Mouse (Mus musculus) heart, postnatal 0 days (tissue): ENCODE results near the gene Slc10a7.

Source experiments
- CTCF ChIP-seq: IDR thresholded peaks from 2 replicates; pipeline ENCODE4 v1.5.1; 2016; ENCODE audit warnings: antibody characterized with exemption, control low read depth, low read depth
- EP300 ChIP-seq: IDR thresholded peaks from 2 replicates; pipeline ENCODE4 v1.6.1; 2016; ENCODE audit warnings: antibody characterized with exemption, low read depth

DNA sequence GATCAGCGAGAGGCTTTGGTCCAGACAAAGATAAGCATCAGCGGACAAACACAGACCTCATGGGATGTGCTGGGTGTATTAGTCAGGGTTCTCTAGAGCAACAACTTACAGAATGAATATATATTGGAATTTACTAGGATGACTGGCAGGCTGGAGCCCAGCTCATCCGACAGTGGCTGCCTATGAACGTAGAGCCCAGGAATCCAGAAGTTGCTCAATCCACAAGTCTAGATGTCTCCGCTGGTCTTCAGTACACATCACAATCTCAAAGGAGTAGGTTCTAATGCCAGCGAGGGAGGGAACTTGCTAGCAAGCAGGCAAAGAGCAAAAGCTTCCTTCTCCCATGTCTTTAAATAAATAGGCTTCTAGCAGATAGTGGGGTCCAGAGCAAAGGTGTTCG is 207.4 kb downstream of the Slc10a7 start:
- TF ChIP-seq CTCF (no peak), EP300 (no peak)
